Mouse (Mus musculus): ENCODE measurements around the gene Calm3.

Gene Calm3

GRCm38 (mm10) chr7:16915461-16916340, 8.2 kb downstream of the Calm3 start:
- DNase-seq (ENCODE audit: low spot score in 2 of 2), result peak in 1 of 2 experiments; percentile 4

- DNase-seq (ENCODE audit: low spot score in 2 of 2), result peak in 1 of 2 experiments; percentile 5
Measured at GRCm38 (mm10) chr7:16914453-16915343, 9.2 kb downstream of the Calm3 start.

GRCm38 (mm10) chr7:16913806-16914452, 10.0 kb downstream of the Calm3 start:
- DNase-seq (ENCODE audit: low spot score in 2 of 2), result peak; percentile 70 to 81

- DNase-seq (ENCODE audit: low spot score in 2 of 2), result no peak
Measured at GRCm38 (mm10) chr7:16912360-16912759, 11.6 kb downstream of the Calm3 start.

GRCm38 (mm10) chr7:16911904-16912303, 12.0 kb downstream of the Calm3 start:
- no peak for DNase-seq (ENCODE audit: low spot score in 2 of 2)

- no peak for DNase-seq (ENCODE audit: low spot score in 2 of 2)
Measured at GRCm38 (mm10) chr7:16909909-16910308, 14.0 kb downstream of the Calm3 start.

GRCm38 (mm10) chr7:16908859-16909258, 15.1 kb downstream of the Calm3 start:
- no peak for DNase-seq (ENCODE audit: low spot score in 2 of 2)

GRCm38 (mm10) chr7:16908367-16908766, 15.5 kb downstream of the Calm3 start:
- no peak for DNase-seq (ENCODE audit: low spot score in 2 of 2)

GRCm38 (mm10) chr7:16907842-16908241, 16.1 kb downstream of the Calm3 start:
- DNase-seq (ENCODE audit: low spot score in 2 of 2), result no peak

GRCm38 (mm10) chr7:16906889-16907559, 16.9 kb downstream of the Calm3 start:
- DNase-seq (ENCODE audit: low spot score in 2 of 2), result no peak

- peak in 1 of 2 experiments; percentile 52 for DNase-seq (ENCODE audit: low spot score in 2 of 2)
Measured at GRCm38 (mm10) chr7:16906281-16906680, 17.6 kb downstream of the Calm3 start, which contains the start of gene Ptgir. Gene Ptgir (plus strand): TSS chr7:16906490.

- no peak for DNase-seq (ENCODE audit: low spot score in 2 of 2)
Measured at GRCm38 (mm10) chr7:16905491-16906021, 18.4 kb downstream of the Calm3 start.

- DNase-seq (ENCODE audit: low spot score in 2 of 2), result no peak
Measured at GRCm38 (mm10) chr7:16904120-16904675, 19.7 kb downstream of the Calm3 start.

GRCm38 (mm10) chr7:16903439-16903955, 20.4 kb downstream of the Calm3 start:
- DNase-seq (ENCODE audit: low spot score in 2 of 2), result no peak

- no peak for DNase-seq (ENCODE audit: low spot score in 2 of 2)
Measured at GRCm38 (mm10) chr7:16900526-16900925, 23.4 kb downstream of the Calm3 start.

- no peak for DNase-seq (ENCODE audit: low spot score in 2 of 2)
Measured at GRCm38 (mm10) chr7:16895511-16895910, 28.4 kb downstream of the Calm3 start.

- DNase-seq (ENCODE audit: low spot score in 2 of 2), result peak; percentile 64 to 76
Measured at GRCm38 (mm10) chr7:16895000-16895399, 28.9 kb downstream of the Calm3 start.

- no peak for DNase-seq (ENCODE audit: low spot score in 2 of 2)
Measured at GRCm38 (mm10) chr7:16894279-16894678, 29.6 kb downstream of the Calm3 start.

GRCm38 (mm10) chr7:16893612-16894011, 30.3 kb downstream of the Calm3 start:
- no peak for DNase-seq (ENCODE audit: low spot score in 2 of 2)

GRCm38 (mm10) chr7:16892352-16892730, 31.6 kb downstream of the Calm3 start:
- DNase-seq (ENCODE audit: low spot score in 2 of 2), result no peak
